Mouse (Mus musculus): ENCODE measurements around the gene Fastk. TPM values are rescaled to one million over a fixed set of nuclear protein-coding genes. Genes with fewer than 3 reads are reported as not detected.
A peak's percentile ranks its signal among the peaks of the same experiment; 100 is the strongest.
"Not testable (repeated sequence)": the region's sequence is repeated elsewhere in the genome, so short reads cannot be mapped to it uniquely, and the experiment has no call there.

The Fastk gene
- polyA plus RNA-seq, 2 experiments from 2014 or later, result 53.4 to 57.0 TPM

- peak; percentile 92 for ATAC-seq
Measured at GRCm38 (mm10) chr5:24423129-24424003, 21.7 kb downstream of the Fastk start, which contains the start of the genes Cdk5 and Slc4a2. Cdk5 (minus strand) TSS chr5:24423530. Slc4a2 (plus strand) TSS chr5:24423837.

- no peak for ATAC-seq
Measured at GRCm38 (mm10) chr5:24420381-24420780, 24.7 kb downstream of the Fastk start.

GRCm38 (mm10) chr5:24417587-24417986 is 27.5 kb downstream of the Fastk start:
- ATAC-seq, result no peak

- ATAC-seq, result peak; percentile 92
Measured at GRCm38 (mm10) chr5:24416222-24416736, 28.8 kb downstream of the Fastk start.

- ATAC-seq, result no peak
Measured at GRCm38 (mm10) chr5:24413938-24414337, 31.1 kb downstream of the Fastk start.

- no peak for ATAC-seq
Measured at GRCm38 (mm10) chr5:24413042-24413693, 31.9 kb downstream of the Fastk start, which contains the start of gene Asic3. Asic3 (plus strand) TSS chr5:24413392.

- ATAC-seq, result no peak
Measured at GRCm38 (mm10) chr5:24412063-24412462, 33.0 kb downstream of the Fastk start.

GRCm38 (mm10) chr5:24409466-24409865 is 35.6 kb downstream of the Fastk start:
- ATAC-seq, result no peak

- ATAC-seq, result no peak
Measured at GRCm38 (mm10) chr5:24408651-24409050, 36.4 kb downstream of the Fastk start.

GRCm38 (mm10) chr5:24405389-24405876 is 39.7 kb downstream of the Fastk start:
- no peak for ATAC-seq

- no peak for ATAC-seq
Measured at GRCm38 (mm10) chr5:24404594-24405360, 40.3 kb downstream of the Fastk start.

GRCm38 (mm10) chr5:24401969-24402368 is 43.1 kb downstream of the Fastk start:
- no peak for ATAC-seq

- ATAC-seq, result no peak
Measured at GRCm38 (mm10) chr5:24400911-24401605, 44.0 kb downstream of the Fastk start.

GRCm38 (mm10) chr5:24400362-24400761 is 44.7 kb downstream of the Fastk start:
- ATAC-seq, result no peak

GRCm38 (mm10) chr5:24399686-24400085 is 45.4 kb downstream of the Fastk start:
- ATAC-seq, result no peak

GRCm38 (mm10) chr5:24396254-24396653 is 48.8 kb downstream of the Fastk start:
- not testable (repeated sequence) for ATAC-seq

- peak; percentile 88 for ATAC-seq
Measured at GRCm38 (mm10) chr5:24394165-24394894, 50.8 kb downstream of the Fastk start.

GRCm38 (mm10) chr5:24393392-24393997 is 51.6 kb downstream of the Fastk start, which contains the start of gene Abcb8:
Abcb8 (plus strand) TSS chr5:24393663.
- ATAC-seq, result peak; percentile 58

- no peak for ATAC-seq
Measured at GRCm38 (mm10) chr5:24392724-24393123, 52.4 kb downstream of the Fastk start.

GRCm38 (mm10) chr5:24391864-24392263 is 53.2 kb downstream of the Fastk start, which contains the start of gene Atg9b:
Atg9b (minus strand) TSS chr5:24392143.
- ATAC-seq, result no peak

Measured in CD4-positive, CD25-positive, alpha-beta regulatory T cell, adult 4 months (primary cell).